Mouse (Mus musculus): ENCODE data around the gene Tmem158.

Tmem158 gene

GRCm38 (mm10) chr9:123247992-123248391 is 12.6 kb downstream of the Tmem158 start:
- in situ Hi-C loops (cut with MboI, MseI) = loop anchor here (10.0 kb wide), 1 partner anchor 277 kb away; the partner anchor contains the start of gene Sacm1l

GRCm38 (mm10) chr9:123245146-123245545 is 15.4 kb downstream of the Tmem158 start:
- in situ Hi-C loops (cut with MboI, MseI) = loop anchor here (10.0 kb wide), 1 partner anchor 280 kb away; the partner anchor contains the start of gene Sacm1l

- in situ Hi-C loops (cut with MboI, MseI) = loop anchor here (10.0 kb wide), 1 partner anchor 281 kb away; the partner anchor contains the start of gene Sacm1l
Measured at GRCm38 (mm10) chr9:123243988-123244387, 16.6 kb downstream of the Tmem158 start.

DNA sequence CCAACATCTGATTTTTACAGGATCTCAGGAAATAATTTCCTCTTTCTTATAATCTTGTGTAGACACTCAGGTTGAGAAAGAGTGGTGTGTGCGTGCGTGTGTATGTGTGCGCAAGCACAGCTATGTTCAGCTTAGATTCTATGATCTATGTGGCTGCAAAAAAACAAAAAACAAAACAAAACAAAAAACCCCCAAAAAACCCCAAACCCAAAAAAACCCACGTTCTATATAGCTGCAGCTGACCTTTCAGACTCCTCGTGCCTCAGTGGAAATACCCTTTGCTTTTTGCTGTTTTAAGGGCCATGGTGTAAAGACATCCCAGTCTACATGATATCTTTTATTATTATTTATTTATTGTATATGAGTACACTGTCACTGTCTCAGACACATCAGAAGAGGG is 19.4 kb downstream of the Tmem158 start:
- in situ Hi-C loops (cut with MboI, MseI) = loop anchor here (10.0 kb wide), 1 partner anchor 284 kb away; the partner anchor contains the start of gene Sacm1l

DNA sequence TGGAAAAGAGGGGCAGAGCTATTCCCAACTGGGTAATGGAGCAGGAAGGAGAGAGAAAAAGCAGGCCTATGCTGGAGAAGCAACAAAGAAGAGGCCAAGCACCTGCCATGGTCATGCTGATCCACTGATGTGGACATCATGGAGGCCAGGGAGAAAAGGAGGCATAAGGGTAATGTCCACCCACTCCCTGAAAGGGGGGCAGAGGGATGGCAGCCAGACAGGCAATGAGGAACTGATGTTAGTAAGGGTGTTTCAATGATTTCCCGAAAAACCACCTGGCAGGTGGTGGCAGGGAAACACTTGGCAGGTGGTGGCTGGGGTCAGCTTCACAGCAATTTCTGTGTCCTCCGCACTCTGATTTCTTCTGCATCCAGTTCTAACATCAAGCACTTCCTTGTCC is 19.8 kb downstream of the Tmem158 start:
- in situ Hi-C loops (cut with MboI, MseI) = loop anchor here (10.0 kb wide), 1 partner anchor 284 kb away; the partner anchor contains the start of gene Sacm1l

GRCm38 (mm10) chr9:123240271-123240670 is 20.3 kb downstream of the Tmem158 start:
- in situ Hi-C loops (cut with MboI, MseI) = loop anchor here (10.0 kb wide), 1 partner anchor 285 kb away; the partner anchor contains the start of gene Sacm1l

- in situ Hi-C loops (cut with MboI, MseI) = loop anchor here (10.0 kb wide), 1 partner anchor 285 kb away; the partner anchor contains the start of gene Sacm1l
Measured at GRCm38 (mm10) chr9:123239651-123240050, 20.9 kb downstream of the Tmem158 start.

DNA sequence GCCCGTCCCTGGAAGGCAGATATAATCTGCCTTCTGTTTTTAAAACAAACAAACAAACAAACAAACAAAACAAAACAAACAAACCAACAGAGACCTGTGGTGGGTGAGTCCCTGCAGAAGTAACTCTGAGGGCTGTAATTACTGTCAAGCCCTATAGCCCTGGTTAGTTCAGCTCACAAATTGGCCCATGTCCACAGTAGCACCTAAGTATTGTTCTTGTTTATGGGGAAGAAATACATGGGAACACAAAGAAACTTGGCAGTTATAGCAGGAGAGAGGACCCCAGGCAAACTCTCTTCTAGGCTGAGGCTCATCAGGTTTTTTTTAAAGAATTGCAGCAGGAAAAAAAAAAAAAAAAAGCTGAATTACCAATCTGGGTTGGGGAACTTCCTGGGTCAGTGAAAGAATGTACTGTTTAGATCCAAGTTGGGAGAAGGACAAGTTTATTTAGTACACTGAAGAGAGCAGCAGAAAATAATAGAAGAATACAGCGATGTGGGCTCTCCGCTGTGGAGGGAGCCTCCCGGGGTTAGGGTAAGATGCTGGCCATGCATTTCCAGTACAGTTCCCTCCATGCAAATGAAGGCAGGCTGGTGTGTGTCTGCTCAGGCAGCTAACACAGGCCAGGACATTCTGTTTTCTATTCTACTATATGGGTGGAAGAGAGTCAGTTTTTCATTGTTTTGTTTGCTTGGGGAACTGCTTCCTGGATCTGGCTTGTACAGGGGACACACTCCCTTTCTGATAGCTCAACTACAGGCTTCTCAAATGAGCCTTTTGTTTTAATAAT is 22.1 kb downstream of the Tmem158 start:
- in situ Hi-C loops (cut with MboI, MseI) = no loop called here

- in situ Hi-C loops (cut with MboI, MseI) = no loop called here
Measured at GRCm38 (mm10) chr9:123237739-123238138, 22.8 kb downstream of the Tmem158 start.

GRCm38 (mm10) chr9:123235621-123236020 is 24.9 kb downstream of the Tmem158 start:
- in situ Hi-C loops (cut with MboI, MseI) = no loop called here

GRCm38 (mm10) chr9:123229826-123230225 is 30.7 kb downstream of the Tmem158 start:
- in situ Hi-C loops (cut with MboI, MseI) = no loop called here

- in situ Hi-C loops (cut with MboI, MseI) = no loop called here
Measured at GRCm38 (mm10) chr9:123228671-123229070, 31.9 kb downstream of the Tmem158 start.

DNA sequence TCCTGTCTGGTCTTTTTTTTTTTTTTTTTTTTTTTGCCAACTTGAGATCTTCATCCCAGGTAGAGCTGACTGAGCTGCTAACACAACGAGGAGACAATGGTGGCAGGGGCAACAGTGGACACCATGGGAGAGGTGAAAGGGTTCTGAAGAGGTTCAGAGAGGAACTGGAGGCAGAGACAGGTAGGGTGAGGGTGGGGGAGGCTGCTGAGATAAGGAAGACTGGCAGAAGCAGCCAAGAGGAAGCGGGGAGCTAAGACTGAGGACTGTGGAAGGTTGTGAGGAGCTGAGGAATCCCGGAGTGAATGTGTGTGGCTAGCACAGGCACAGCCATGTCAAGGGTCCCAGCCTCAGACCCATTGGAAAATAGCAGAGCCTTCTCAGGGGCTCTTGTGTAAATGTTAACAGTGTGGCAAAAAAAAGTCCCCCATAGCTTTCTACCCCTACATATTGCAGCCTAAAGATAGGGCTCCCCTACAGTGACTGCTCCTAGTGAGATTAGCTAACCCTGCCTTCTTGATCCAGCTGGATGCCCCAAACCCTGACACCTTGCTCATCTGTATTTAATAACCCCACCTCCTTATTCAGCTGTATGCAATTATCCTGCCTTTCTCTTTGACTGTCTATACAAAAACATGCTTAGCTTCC is 33.3 kb downstream of the Tmem158 start:
- in situ Hi-C loops (cut with MboI, MseI) = no loop called here

DNA sequence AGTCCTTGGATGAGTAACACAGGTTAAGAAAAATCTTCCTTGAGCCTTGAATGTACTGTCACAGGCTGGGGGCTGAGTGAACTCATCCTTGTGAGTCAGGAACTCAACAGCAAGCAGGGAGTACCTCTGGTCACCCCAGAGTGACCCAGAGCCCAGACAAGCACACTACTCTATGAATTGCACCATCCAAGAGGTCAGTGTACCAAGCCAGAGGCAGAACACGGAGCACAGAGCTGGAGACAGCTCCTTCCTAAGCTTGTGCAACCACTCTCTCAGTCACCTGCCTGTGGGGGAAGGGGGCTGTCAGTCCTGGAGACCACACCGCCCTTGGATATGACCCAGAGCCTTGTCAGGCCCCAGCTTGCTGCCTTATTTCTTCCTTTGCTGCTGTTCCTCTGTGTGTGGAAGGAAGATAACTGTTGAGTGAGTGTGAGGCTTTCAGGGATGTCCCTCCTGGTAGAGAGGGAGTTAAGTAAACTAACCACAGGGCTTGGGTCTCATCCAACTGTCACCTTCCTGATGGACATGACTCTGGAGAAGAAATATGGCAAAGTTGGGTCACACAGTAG is 35.6 kb downstream of the Tmem158 start:
- in situ Hi-C loops (cut with MboI, MseI) = no loop called here

DNA sequence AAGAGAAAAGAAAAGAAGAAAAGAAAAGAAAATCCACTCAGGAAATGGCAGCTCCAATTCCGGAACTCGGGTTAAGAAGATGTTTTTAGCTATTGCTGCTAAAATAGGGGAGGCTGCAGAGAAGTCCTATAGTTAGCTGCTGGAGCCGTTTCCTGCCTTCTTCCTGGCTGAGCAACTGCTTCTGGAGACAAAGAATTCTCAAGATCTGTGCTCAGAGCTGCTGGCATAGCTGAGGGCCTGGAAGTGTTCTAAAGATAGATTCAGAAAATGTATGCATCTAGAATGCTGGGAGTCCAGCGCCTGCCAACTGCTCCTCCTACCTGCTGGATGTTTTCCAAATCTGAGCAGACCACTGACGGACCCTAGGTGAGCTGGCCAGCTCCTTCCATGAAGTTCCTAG is 40.7 kb downstream of the Tmem158 start:
- in situ Hi-C loops (cut with MboI, MseI) = loop anchor here (5.0 kb wide), 1 partner anchor 1037 kb away; no protein-coding TSS in a partner anchor

- in situ Hi-C loops (cut with MboI, MseI) = loop anchor here (5.0 kb wide), 1 partner anchor 1041 kb away; no protein-coding TSS in a partner anchor
Measured at GRCm38 (mm10) chr9:123215621-123216440, 44.7 kb downstream of the Tmem158 start, which contains the start of gene Cdcp1. Gene Cdcp1 (minus strand): TSS chr9:123216038.

DNA sequence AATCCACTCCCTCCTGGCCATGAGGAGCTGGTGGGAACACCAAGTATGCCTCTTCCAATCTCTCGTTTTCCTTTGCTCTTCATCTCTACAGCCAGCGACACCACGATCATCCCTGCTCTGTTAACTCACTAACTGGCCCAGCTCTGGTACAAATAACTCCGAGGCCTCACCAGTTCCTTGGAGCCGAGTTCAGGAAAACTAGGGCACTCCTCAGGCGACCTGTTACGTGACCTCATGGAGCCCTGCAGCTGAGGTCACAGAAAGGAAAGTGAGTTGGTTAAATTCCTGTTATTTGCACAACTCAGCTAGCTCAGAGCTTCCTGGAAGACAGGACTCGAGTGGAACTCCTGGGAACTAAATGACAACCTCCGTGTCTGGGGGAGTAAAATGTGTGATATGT is 47.2 kb downstream of the Tmem158 start:
- in situ Hi-C loops (cut with MboI, MseI) = no loop called here
